Mouse (Mus musculus) adrenal gland, postnatal 4 days (tissue): ENCODE data around the gene Thsd1. TPM values are rescaled to one million over a fixed set of nuclear protein-coding genes. Genes with fewer than 3 reads are reported as not detected.
"Not testable (repeated sequence)": the region's sequence is repeated elsewhere in the genome, so short reads cannot be mapped to it uniquely, and the experiment has no call there.

Experiments used
- DNase-seq, 2 experiments: peaks; one replicate each; pipeline ENCODE4 v3.0.0; 2021 to 2022; ENCODE audit warnings: low spot score in 2 of 2, mixed read lengths in 2 of 2
- total RNA-seq, 2 experiments: library from RNA; stranded (reverse); gene quantifications; 2 replicates each; pipeline ENCODE4 v1.2.3; 2021

Thsd1 gene
- total RNA-seq, 2 experiments from 2014 or later = 8.4 to 8.9 TPM

DNA sequence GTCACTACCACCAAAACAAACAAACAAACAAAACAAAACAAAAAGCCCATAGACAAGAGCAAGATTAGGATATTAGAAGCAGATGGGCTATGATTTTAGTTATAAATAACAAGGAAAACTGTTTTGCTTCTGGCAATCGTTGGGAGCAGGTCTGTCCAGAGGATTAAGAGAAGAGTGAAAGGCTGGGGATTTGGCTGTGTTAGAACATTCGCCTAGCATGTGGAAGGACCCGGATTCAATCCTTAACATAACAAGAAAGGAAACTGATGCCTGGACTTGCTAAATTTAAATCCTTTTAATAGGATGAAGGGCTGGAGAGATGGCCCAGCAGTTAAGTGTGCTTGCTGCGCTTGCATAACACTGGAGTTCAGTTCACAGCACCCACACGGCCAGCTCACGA lies 37.2 kb downstream of the Thsd1 start:
- DNase-seq = no peak

DNA sequence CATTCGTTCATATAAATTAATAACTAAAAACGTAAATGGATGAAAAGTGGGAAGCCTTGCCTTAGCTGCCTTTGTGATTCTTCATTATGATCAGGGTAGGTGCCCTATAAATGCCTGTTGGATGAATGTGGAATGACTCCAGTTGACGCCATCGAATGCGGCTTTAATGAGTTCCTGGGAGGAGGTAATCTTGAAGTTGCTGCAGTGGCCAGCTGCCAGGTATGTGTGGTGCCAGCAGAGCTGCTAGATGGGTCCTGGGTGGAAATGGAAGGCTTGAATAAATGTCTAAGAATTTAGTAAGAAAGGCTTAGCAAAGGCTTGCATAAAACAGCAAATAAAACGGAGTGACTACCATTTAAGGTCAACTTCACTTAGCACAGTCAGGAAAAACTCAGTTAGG lies 37.7 kb downstream of the Thsd1 start:
- no peak for DNase-seq

DNA sequence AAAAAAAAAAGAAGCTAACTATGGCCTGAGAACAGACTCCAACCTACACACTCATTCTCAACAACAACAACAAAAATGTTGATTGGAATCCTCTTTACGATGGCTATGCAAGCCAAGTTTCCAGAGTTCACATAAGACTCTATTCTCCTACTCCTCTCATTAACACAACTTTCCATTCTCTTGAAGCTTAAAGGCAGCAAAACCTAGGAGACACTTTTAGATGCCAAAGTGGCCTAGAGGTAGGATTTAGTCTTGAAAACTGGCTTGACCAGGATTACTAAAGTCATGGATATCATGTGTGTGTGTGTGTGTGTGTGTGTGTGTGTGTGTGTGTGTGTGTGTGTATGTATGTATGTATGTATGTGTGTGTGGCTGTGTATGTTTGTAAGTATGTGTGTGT lies 38.1 kb downstream of the Thsd1 start:
- DNase-seq = no peak

DNA sequence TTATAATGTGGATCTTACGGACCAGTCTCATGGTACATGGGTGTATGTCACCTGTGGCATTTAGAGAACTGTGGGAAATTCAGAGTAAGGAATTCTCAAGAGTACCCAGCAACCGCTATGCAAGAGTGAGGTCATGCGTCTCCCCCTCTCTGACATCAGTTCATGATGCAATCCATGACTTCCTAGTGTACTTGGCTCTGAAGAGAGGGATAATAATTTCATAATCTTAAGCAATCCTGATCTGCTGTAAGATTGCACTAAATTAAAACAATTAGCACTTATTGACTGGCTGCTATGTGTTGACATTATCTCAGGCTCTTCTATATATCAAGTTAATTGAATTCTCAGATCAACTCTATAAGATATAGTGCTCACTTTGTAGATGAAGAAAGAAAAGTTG lies 39.7 kb downstream of the Thsd1 start:
- DNase-seq = no peak

DNA sequence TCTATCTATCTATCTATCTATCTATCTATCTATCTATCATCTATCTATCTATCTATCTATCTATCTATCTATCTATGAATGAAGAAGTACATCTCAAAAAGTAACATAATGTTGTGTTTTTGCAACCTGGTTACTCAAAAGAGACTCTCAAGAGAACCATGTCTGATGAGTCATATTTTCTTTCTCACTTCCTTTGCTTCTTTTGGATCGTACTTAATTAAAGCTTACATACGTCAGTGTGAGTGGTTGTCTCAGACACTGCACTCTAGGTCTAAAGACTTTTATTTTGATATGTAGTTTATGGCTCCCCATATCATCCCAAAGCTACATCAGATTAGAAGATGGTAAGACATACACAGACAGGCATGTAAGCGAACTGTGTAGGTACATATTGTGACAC lies 46.0 kb downstream of the Thsd1 start:
- DNase-seq = no peak

DNA sequence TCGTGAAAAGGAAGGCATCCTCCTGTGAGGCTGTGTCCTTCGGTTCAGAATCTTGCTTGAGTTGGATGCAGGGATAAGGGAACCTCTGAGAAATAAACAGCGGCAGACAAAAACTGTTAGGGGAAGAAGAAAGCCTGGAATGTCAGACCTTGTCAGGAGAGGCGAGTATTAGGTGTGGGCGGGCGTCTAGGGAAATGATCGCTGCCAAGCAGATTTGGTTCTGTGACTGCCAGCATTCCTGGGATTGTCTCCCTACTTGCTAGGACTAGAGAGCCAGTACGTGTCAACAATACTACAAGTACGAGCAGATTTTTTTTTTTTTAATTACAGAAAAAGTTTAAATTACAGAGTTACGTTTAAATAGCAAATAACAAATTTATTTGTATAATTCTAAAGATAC lies 47.5 kb downstream of the Thsd1 start:
- no peak for DNase-seq

DNA sequence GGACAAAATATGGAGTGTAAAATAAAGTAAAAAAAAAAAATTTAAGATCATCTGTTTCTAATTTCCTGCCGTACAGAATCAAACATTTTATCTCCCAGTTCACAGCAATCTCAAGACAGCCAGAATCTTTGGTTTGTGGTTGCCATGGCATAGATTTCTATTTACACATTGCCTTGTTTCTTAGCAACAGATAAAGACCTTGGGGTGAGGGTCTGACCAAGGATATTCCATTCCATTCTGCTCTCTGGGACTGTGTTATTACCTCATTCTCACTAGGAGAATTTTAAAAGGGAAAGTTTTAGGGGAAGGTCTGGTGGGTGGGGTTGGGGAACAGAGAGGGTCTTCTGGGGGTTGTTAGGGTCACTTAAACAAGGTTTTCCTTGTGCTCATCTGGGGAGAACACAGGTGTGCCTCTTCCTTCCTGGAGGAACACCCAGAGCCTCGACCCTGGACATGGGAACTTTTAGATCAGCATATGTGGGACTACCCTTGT lies 55.9 kb downstream of the Thsd1 start, which contains the start of gene Tpte:
Gene Tpte, plus strand, starts transcription at position 443 of the 493 bp plus-strand sequence.
- DNase-seq = no peak

DNA sequence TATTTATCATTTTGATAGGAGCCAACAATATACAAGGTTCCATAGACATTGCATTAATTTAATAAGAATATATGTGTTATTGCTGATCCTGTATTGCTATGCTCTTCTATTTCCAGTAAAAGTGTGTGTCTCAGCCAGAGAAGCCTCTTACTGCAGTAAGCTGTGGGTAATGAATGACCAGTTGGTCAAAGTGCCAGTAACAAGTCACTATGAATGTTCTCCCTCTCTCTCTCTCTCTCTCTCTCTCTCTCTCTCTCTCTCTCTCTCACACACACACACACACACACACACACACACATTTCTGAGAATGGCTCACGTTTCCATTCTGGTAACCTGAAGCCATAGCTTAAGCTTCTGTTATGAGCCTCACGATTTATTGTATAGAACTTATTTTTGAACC lies 75.2 kb downstream of the Thsd1 start:
- no peak for DNase-seq

DNA sequence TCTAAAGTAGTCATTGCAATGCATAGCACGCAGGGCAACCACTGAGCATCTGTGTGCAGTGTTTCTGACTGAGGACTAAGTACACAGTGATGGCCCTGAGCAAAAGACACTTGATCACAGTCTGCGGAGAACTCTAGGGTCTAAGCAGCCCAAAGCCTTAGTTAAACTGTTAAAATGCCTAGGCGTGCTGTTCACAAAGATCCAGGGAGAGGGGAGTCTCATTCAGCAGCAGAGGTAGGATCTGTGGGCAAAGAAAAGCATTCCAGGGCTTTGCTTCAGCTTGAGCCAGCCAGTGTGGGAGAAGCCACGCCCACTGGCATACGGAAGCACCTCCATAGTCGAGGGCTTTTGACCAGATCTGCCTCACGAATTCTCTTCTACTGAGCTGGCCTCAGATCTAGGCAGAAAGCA lies 75.8 kb downstream of the Thsd1 start:
- no peak for DNase-seq

DNA sequence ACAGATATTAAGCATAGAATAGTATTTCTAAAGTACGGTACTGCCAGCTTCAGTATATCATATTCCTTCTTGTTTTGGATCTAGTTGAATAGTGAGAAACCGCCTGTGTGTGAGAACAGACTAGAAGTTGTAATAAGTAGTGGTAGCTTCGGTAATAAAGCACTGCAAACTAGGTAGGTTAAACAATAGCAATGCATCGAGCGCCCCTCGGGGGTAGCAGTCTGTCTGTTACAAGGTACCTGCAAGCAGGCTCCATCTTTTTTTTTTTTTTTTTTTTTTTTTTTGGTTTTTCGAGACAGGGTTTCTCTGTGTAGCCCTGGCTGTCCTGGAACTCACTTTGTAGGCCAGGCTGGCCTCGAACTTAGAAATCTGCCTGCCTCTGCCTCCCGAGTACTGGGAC lies 76.9 kb downstream of the Thsd1 start:
- DNase-seq = not testable (repeated sequence)

DNA sequence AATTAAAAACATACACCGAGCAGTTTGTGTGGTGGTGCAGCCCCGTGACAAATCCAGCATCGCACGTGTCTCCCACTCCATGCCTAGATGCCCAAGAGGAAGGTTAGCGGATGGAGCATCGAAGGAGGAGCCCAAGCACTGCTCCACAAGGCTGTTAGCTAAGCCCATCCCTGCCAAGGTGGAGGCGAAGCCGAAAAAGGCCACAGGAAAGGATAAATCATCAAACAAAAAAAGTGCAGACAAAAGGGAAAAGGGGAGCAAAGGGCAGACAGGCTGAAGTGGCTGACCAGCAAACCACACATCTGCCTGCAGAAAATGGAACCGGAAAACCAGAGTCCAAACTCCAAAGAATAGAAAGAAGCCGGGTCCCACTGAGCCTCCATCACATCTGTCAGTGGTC lies 79.9 kb downstream of the Thsd1 start:
- DNase-seq = no peak

Other genes with a start within 250 kb of the Thsd1 start
- 1 to 10 TPM; 2.7 to 4.5 TPM for gene Atp7b, start 167.0 kb upstream of the Thsd1 start, total RNA-seq
- gene Alg11, start 166.6 kb upstream of the Thsd1 start, total RNA-seq = 10 to 100 TPM; 37.6 to 42.0 TPM
- gene Nek5, start 102.3 kb upstream of the Thsd1 start, total RNA-seq = 1 to 10 TPM; 3.1 to 3.3 TPM
- 1 to 10 TPM; 5.3 to 6.2 TPM for gene Nek3, start 60.9 kb upstream of the Thsd1 start, total RNA-seq
- gene Ckap2, start 41.5 kb upstream of the Thsd1 start, total RNA-seq = 10 to 100 TPM; 22.9 to 24.2 TPM
- gene Vps36, start 34.5 kb upstream of the Thsd1 start, total RNA-seq = 10 to 100 TPM; 35.8 to 37.4 TPM
- gene Tpte, start 56.1 kb downstream of the Thsd1 start, total RNA-seq = not detected
- 10 to 100 TPM; 18.7 to 24.5 TPM for gene Slc25a15, start 171.3 kb downstream of the Thsd1 start, total RNA-seq
- gene Mrps31, start 184.0 kb downstream of the Thsd1 start, total RNA-seq = 10 to 100 TPM; 42.4 to 45.7 TPM